In genomic region chr5:96911550-96912253, GRCm38 (mm10) we compare ENCODE assay signal across 8 mouse cellular contexts.
A peak's percentile ranks its signal among the peaks of the same experiment; 100 is the strongest.
DNase-seq lines count a peak whose midpoint lies in the region; ATAC-seq and TF ChIP-seq lines count a peak whose summit lies in the region.

No protein-coding gene starts in this region.

- peak overlapping the region; percentile 44; the same call in 1 of the 2 replicates for H3K27ac ChIP-seq in forebrain, embryonic 10.5 days
- no peak overlapping the region for H3K27ac ChIP-seq in forebrain, embryonic 12.5 days
- no peak overlapping the region for H3K27ac ChIP-seq in hindbrain, embryonic 16.5 days (ENCODE audit: low read depth, low read length)
- H3K27ac ChIP-seq in limb, embryonic 14.5 days (replicated peaks; ENCODE audit: low read depth, low read length), result 0 out of 2 replicates have a peak overlapping the region, but pooled peaks have one; percentile 15
- no peak overlapping the region for H3K27ac ChIP-seq in midbrain, embryonic 15.5 days

- ATAC-seq in forebrain, embryonic 12.5 days (ENCODE audit: low FRiP score), result no peak
- peak; percentile 89 for ATAC-seq in erythroid progenitor cell, adult 5-6 weeks (replicated peaks; ENCODE audit: low FRiP score, poor library complexity, severe bottlenecking)
- ATAC-seq in hindbrain, embryonic 16.5 days, result peak; percentile 44; the same call in 1 of the 2 replicates
- ATAC-seq in limb, embryonic 14.5 days (ENCODE audit: low FRiP score, low read depth), result no peak
- ATAC-seq in midbrain, embryonic 15.5 days (replicated peaks), result peak; percentile 39; the same call in 1 of the 2 replicates

- H3K27me3 ChIP-seq in forebrain, embryonic 10.5 days (ENCODE audit: poor library complexity, severe bottlenecking), result no peaks in the 10 kb centered on the region
- H3K27me3 ChIP-seq in forebrain, embryonic 12.5 days, result no peaks in the 10 kb centered on the region
- no peaks in the 10 kb centered on the region for H3K27me3 ChIP-seq in hindbrain, embryonic 16.5 days (replicated peaks; ENCODE audit: control insufficient read depth, insufficient read depth, low read length)
- no peaks in the 10 kb centered on the region for H3K27me3 ChIP-seq in limb, embryonic 14.5 days (ENCODE audit: control insufficient read depth, insufficient read depth, low read length)
- no peaks in the 10 kb centered on the region for H3K27me3 ChIP-seq in midbrain, embryonic 15.5 days (replicated peaks)

- H3K36me3 ChIP-seq in forebrain, embryonic 10.5 days (replicated peaks), result no peaks in the 10 kb centered on the region
- H3K36me3 ChIP-seq in forebrain, embryonic 12.5 days (replicated peaks), result no peaks in the 10 kb centered on the region
- H3K36me3 ChIP-seq in hindbrain, embryonic 16.5 days (ENCODE audit: control insufficient read depth, insufficient read depth, low read length), result no peaks in the 10 kb centered on the region
- no peaks in the 10 kb centered on the region for H3K36me3 ChIP-seq in limb, embryonic 14.5 days (ENCODE audit: control insufficient read depth, insufficient read depth, low read length)
- no peaks in the 10 kb centered on the region for H3K36me3 ChIP-seq in midbrain, embryonic 15.5 days (replicated peaks)

- WGBS in forebrain, embryonic 10.5 days, result 74% methylated on average over 13 of the region's 13 CpGs
- 66% methylated on average over 13 of the region's 13 CpGs for WGBS in forebrain, embryonic 12.5 days
- 58% methylated on average over 13 of the region's 13 CpGs for WGBS in hindbrain, embryonic 16.5 days
- 61% methylated on average over 13 of the region's 13 CpGs for WGBS in limb, embryonic 14.5 days
- 63% methylated on average over 13 of the region's 13 CpGs for WGBS in midbrain, embryonic 15.5 days

- TF ChIP-seq POLR2A in limb, embryonic 14.5 days (IDR thresholded peaks at IDR 0.05; ENCODE audit: borderline replicate concordance, extremely low read depth, insufficient read depth, insufficient read length), result no peak

- no peak overlapping the region for H3K9ac ChIP-seq in forebrain, embryonic 12.5 days
- H3K9ac ChIP-seq in hindbrain, embryonic 16.5 days (ENCODE audit: low read depth, low read length), result no peak overlapping the region
- no peak overlapping the region for H3K9ac ChIP-seq in limb, embryonic 14.5 days (ENCODE audit: low read depth, low read length, severe bottlenecking)
- no peak overlapping the region for H3K9ac ChIP-seq in midbrain, embryonic 15.5 days

- H3K4me1 ChIP-seq in forebrain, embryonic 10.5 days, result peaks cover 13% of the 10 kb centered on the region
- H3K4me1 ChIP-seq in forebrain, embryonic 12.5 days, result 0 out of 2 replicates have a peak, but pooled peaks cover 4% of the 10 kb centered on the region
- no peaks in the 10 kb centered on the region for H3K4me1 ChIP-seq in hindbrain, embryonic 16.5 days (ENCODE audit: control insufficient read depth, insufficient read depth, low read depth, low read length)
- H3K4me1 ChIP-seq in limb, embryonic 14.5 days (ENCODE audit: control insufficient read depth, insufficient read depth, low read length), result no peaks in the 10 kb centered on the region
- no peaks in the 10 kb centered on the region for H3K4me1 ChIP-seq in midbrain, embryonic 15.5 days

- no peak overlapping the region for H3K4me3 ChIP-seq in forebrain, embryonic 10.5 days
- no peak overlapping the region for H3K4me3 ChIP-seq in forebrain, embryonic 12.5 days (replicated peaks)
- no peak overlapping the region for H3K4me3 ChIP-seq in hindbrain, embryonic 16.5 days (ENCODE audit: low read length)
- H3K4me3 ChIP-seq in limb, embryonic 14.5 days (replicated peaks; ENCODE audit: low read length), result no peak overlapping the region
- H3K4me3 ChIP-seq in midbrain, embryonic 15.5 days, result no peak overlapping the region

- no peak for DNase-seq in forebrain, embryonic 10.5 days (ENCODE audit: extremely low spot score, low spot score)
- DNase-seq in MN1 (ENCODE audit: low spot score), result peak; percentile 6
- peak; percentile 17 for DNase-seq in limb, embryonic 14.5 days (ENCODE audit: low spot score)
- DNase-seq in thymus, adult 18-20 months, result peak; percentile 30 to 54

- no peaks in the 10 kb centered on the region for H3K9me3 ChIP-seq in forebrain, embryonic 10.5 days
- no peaks in the 10 kb centered on the region for H3K9me3 ChIP-seq in forebrain, embryonic 12.5 days
- H3K9me3 ChIP-seq in hindbrain, embryonic 16.5 days (ENCODE audit: control insufficient read depth, low read length), result no peaks in the 10 kb centered on the region
- no peaks in the 10 kb centered on the region for H3K9me3 ChIP-seq in limb, embryonic 14.5 days (ENCODE audit: control insufficient read depth, low read length)
- H3K9me3 ChIP-seq in midbrain, embryonic 15.5 days, result no peaks in the 10 kb centered on the region

- no peak overlapping the region for H3K4me2 ChIP-seq in forebrain, embryonic 12.5 days
- peak overlapping the region; percentile 11; the same call in 1 of the 2 replicates for H3K4me2 ChIP-seq in hindbrain, embryonic 16.5 days (ENCODE audit: low read length)
- no peak overlapping the region for H3K4me2 ChIP-seq in limb, embryonic 14.5 days (replicated peaks; ENCODE audit: low read depth, low read length, severe bottlenecking)
- no peak overlapping the region for H3K4me2 ChIP-seq in midbrain, embryonic 15.5 days

Comparison
In these comparisons a context has a peak if more than half of its experiments do, and no peak if none do; other contexts are left out.
1. H3K27ac ChIP-seq: peak in forebrain, embryonic 10.5 days (single experiment) and limb, embryonic 14.5 days (single experiment); none in forebrain, embryonic 12.5 days (single experiment), hindbrain, embryonic 16.5 days (single experiment) and midbrain, embryonic 15.5 days (single experiment).
2. ATAC-seq: peak in erythroid progenitor cell, adult 5-6 weeks (single experiment), hindbrain, embryonic 16.5 days (single experiment) and midbrain, embryonic 15.5 days (single experiment); none in forebrain, embryonic 12.5 days (single experiment) and limb, embryonic 14.5 days (single experiment).